Mouse (Mus musculus): ENCODE data around the gene Hnrnph1. TPM values are rescaled to one million over a fixed set of nuclear protein-coding genes. Genes with fewer than 3 reads are reported as not detected.
"Not testable (repeated sequence)": the region's sequence is repeated elsewhere in the genome, so short reads cannot be mapped to it uniquely, and the experiment has no call there.

The Hnrnph1 gene
- total RNA-seq (2021): 10 to 100 TPM; 97.0 to 99.6 TPM
- long read RNA-seq, experiment 1, partial matches to known transcripts: 13 of 20 reads
- long read RNA-seq, experiment 1, other reads (novel, unspliced or antisense): 4 of 20 reads
- long read RNA-seq, experiment 2, partial matches to known transcripts: 5 of 16 reads
- long read RNA-seq, experiment 2, other reads (novel, unspliced or antisense): 8 of 16 reads

- DNase-seq: peak; percentile 99 to 100
Measured at GRCm38 (mm10) chr11:50376911-50377891, at the start of gene Hnrnph1. Gene Hnrnph1 (plus strand): TSS chr11:50376990.

DNA sequence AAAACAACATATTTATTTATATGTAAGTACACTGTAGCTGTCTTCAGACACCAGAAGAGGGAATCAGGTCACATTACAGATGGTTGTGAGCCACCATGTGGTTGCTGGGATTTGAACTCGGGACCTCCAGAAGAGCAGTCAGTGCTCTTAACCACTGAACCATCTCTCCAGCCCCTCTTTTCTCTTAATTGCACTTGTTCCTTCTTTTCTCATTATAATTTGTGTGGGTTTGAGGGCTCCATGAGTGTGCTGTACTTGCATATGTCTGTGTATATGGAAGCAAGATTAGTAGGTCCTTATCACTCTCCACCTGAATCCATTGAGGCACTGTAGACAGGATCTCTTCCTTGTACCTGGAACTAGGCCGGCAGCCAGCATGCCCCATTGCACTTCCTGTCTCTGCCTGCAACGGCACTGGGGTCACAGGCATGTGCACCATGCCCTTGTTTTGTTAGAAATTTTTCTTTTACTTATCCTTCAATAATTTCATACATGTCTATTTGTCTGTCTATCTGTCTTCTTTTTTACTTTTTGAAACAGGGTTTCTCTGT lies 48.6 kb upstream of the Hnrnph1 start:
- DNase-seq: no peak

- no peak for DNase-seq
Measured at GRCm38 (mm10) chr11:50329378-50329777, 47.4 kb upstream of the Hnrnph1 start.

- DNase-seq: peak in 1 of 2 experiments; percentile 42
Measured at GRCm38 (mm10) chr11:50333181-50333580, 43.6 kb upstream of the Hnrnph1 start.

DNA sequence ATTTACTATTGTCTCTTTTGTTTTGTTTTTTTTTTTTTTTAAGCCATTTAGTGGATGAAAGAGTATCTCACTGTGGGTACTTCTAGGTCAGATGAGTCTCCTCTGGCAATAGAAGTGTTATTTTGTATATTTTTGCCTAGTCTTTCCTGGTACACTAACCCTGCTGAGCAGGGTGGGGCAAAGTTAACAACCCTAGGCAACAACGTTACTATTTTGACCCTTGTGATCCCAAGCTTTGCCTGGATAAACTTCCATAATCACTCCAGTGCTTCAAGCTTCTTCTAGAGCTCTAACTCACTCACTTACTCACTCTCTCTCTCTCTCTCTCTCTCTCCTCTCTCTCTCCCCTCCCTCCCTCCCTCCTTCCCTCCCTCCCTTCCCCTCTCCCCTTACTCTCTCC lies 40.7 kb upstream of the Hnrnph1 start:
- no peak for DNase-seq

DNA sequence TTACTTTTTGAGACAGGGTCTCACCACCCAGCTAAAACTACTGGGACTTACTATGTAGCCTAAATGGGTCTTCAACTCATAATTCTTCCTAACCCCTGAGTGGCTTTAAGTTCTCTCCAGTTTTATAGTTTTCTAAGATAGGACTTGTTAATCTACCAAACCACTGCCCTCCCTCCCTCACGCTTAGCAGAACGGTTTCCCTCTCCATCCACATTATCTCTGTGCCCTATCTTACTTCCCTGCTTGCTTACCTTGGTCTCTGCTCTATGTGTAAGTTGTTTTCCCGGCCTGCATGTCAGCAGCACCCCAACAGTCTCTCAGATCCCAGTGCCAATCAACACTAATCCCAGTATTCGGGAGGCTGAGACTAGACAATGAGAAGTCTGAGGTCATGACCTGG lies 39.9 kb upstream of the Hnrnph1 start:
- no peak for DNase-seq

GRCm38 (mm10) chr11:50345486-50345885 lies 31.3 kb upstream of the Hnrnph1 start:
- peak in 1 of 2 experiments; percentile 6 for DNase-seq

DNA sequence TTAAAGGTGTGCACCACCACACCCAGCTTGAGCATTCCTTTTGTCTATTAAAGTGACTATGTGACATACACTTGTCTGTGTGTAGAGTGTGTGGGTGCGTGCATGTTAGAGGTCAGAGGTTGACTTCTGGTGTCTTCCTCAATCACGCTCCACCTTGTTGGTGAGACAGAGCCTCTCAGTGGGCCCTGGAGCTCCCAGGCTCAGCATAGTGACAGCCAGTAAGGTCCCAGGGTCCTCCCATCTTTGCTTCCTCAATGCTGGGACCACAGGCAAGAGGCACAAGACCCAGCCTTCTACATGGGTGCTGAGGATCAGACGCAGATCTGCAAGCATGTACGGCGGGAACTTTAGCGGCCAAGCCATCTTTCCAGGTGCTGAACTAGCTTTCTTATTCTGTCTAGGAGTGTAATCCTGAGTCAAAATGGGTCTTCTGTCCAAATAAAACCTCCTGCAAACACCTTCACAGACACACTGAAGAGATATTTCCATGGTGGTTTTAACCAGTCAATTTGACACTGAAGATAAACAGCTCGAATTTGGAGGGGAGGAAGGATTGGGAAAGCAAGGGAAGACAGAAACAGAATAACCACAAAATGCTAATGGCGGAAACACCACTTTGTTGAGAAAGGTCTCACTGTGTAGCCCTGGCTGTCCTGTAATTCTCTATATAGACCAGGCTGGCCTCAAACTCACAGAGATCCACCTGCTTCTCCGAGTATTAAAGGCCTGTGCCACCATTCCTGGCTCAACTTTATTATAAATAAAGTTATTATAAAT lies 30.3 kb upstream of the Hnrnph1 start:
- no peak for DNase-seq

- DNase-seq: no peak
Measured at GRCm38 (mm10) chr11:50352177-50352576, 24.6 kb upstream of the Hnrnph1 start.

GRCm38 (mm10) chr11:50354162-50354561 lies 22.6 kb upstream of the Hnrnph1 start, which contains the start of gene Cby3:
Gene Cby3 (plus strand): TSS chr11:50354462.
- DNase-seq: no peak

- DNase-seq: no peak
Measured at GRCm38 (mm10) chr11:50354851-50355250, 21.9 kb upstream of the Hnrnph1 start.

- no peak for DNase-seq
Measured at GRCm38 (mm10) chr11:50355395-50355794, 21.4 kb upstream of the Hnrnph1 start.

- peak; percentile 36 to 57 for DNase-seq
Measured at GRCm38 (mm10) chr11:50358950-50359861, 17.6 kb upstream of the Hnrnph1 start.

DNA sequence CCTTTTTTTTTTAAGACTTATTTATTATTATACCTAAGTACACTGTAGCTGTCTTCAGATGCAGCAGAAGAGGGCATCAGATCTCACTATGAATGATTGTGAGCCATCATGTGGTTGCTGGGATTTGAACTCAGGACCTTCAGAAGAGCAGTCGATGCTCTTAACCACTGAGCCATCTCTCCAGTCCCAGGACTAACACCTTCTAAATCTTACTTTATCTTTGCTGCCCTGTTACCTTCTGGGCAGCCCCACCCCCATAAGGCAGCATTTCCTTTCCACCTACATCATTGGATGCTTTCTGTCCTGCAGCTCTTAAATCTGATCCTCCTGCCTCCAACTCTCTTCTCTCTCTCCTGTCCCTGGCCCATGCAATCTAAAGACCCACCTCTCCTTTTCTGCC lies 15.5 kb upstream of the Hnrnph1 start:
- DNase-seq: not testable (repeated sequence)

- DNase-seq: peak; percentile 77 to 88
Measured at GRCm38 (mm10) chr11:50364548-50364947, 12.2 kb upstream of the Hnrnph1 start.

- DNase-seq: no peak
Measured at GRCm38 (mm10) chr11:50365322-50365721, 11.5 kb upstream of the Hnrnph1 start.

DNA sequence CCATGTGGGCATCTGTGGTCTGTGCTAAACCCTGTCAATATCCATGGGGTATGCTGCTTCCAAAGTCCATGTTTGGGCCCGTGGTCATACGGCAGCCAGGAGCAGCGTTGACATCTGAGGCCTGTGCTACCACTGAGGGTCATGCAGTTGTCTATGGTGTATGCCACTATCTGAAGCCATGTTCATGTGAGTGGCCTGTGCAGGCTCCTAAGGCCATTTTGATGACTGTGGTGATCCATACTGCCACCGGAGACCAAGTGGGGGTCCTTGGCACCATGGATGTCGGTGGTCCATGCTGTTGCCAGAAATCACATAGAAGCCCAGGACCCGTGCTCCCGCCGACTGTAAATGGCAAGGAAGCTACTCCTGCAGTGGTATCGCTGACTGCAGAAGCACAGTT lies 9.3 kb upstream of the Hnrnph1 start:
- DNase-seq: no peak

- DNase-seq: no peak
Measured at GRCm38 (mm10) chr11:50369360-50369911, 7.4 kb upstream of the Hnrnph1 start.

GRCm38 (mm10) chr11:50370969-50371368 lies 5.8 kb upstream of the Hnrnph1 start:
- DNase-seq: no peak

- DNase-seq: peak; percentile 55 to 76
Measured at GRCm38 (mm10) chr11:50371399-50371841, 5.4 kb upstream of the Hnrnph1 start.

DNA sequence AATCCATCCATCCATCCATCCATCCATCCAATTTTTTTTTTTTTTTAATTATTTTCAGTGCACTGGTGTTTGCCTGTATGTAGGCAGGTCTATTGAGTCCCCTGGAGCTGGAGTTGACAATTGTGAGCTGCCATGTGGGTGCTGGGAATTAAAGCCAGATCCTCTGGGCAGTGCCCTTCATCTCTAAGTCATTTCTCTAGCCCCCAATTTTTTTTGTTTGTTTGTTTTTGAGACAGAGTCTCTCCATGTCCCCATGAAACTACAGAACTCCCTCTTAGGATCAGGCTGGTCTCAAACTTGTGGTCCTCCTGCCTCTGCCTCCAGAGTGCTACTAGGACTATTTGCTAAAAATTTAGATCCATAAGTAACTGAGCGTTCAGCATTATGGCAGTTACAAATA lies 4.9 kb upstream of the Hnrnph1 start:
- DNase-seq: no peak

All from heart, adult 18-20 months (tissue).